Mouse (Mus musculus): ENCODE measurements around the gene Glt28d2. TPM values are rescaled to one million over a fixed set of nuclear protein-coding genes. Genes with fewer than 3 reads are reported as not detected.

Gene Glt28d2
- 5.5 TPM for polyA plus RNA-seq (2017; shearing (Covaris generic))

DNA sequence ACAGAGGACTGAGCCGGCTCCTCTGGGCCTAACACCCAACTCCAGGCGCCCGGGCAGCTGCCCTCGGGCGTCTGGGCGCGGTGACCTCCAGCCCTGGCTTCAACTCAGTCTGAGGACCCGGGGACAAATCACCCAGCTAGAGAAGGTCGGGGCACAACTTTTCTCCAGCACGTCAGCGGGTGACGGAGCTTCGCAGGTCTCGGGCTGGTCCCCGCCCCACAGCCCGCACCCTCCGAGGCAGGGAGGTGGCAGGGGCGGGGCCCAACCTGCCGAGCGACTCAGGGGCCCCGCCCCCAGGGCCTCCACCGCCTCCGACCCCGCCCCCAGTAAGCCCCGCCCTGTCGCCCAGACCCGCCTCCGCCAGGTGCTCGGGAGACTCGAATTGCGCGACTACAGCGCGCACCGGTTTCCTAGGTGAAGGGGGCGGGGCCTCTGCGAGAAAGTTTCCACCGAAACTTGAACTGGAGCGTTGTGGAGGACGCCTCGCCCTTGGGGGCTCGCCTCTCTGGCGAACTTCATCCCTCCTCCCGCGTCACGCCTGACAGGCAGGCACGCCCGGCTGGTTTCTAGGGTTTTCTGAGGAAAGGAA is at the start of gene Glt28d2, which contains the start of gene Gm37240:
TSS of gene Glt28d2 (minus strand) at position 278 of the 589 bp plus-strand sequence.
TSS of gene Gm37240 (minus strand) at position 280 of the 589 bp plus-strand sequence.

Other genes starting within 250 kb of the Glt28d2 start
- 16.0 TPM for gene Fam160a1, start 70.2 kb downstream of the Glt28d2 start, polyA plus RNA-seq (2017; shearing (Covaris generic))
- 15.1 TPM for gene Gm37240, start within 50 bp of the Glt28d2 start, polyA plus RNA-seq (2017; shearing (Covaris generic))
- 5.3 TPM for gene Sh3d19, start 83.6 kb upstream of the Glt28d2 start, polyA plus RNA-seq (2017; shearing (Covaris generic))
- not detected for gene Prss48, start 115.0 kb upstream of the Glt28d2 start, polyA plus RNA-seq (2017; shearing (Covaris generic))

Data from inflammation-experienced regulatory T-cells, adult 16 weeks (primary cell).